Mouse (Mus musculus) stomach, embryonic 15.5 days (tissue): ENCODE data around the gene Nrde2. TPM values are rescaled to one million over a fixed set of nuclear protein-coding genes. Genes with fewer than 3 reads are reported as not detected.

ENCODE experiments used
- ATAC-seq: fragments of 200-750 bp; cut with Nextera tagmentation; 2 replicates; pipeline ENCODE4 v1.8.0; 2017; ENCODE audit warnings: low read depth, moderate number of reproducible peaks, moderate TSS enrichment; ENCODE audit not compliant: insufficient read depth, low FRiP score
- H3K27ac ChIP-seq: fragments of 300-500 bp; sonication (generic); 2 replicates; pipeline ENCODE4 v1.5.1; 2015; ENCODE audit warnings: mild to moderate bottlenecking, inconsistent platforms
- H3K27me3 ChIP-seq: fragments of 300-500 bp; sonication (generic); replicated peaks from 2 replicates; pipeline ENCODE4 v1.6.1; 2015; ENCODE audit warnings: inconsistent platforms
- H3K36me3 ChIP-seq: fragments of 300-500 bp; sonication (generic); 2 replicates; pipeline ENCODE4 v1.6.1; 2015; ENCODE audit warnings: inconsistent platforms
- H3K4me1 ChIP-seq: fragments of 300-500 bp; sonication (generic); 2 replicates; pipeline ENCODE4 v1.6.1; 2015; ENCODE audit warnings: inconsistent platforms
- H3K4me2 ChIP-seq: fragments of 300-500 bp; sonication (generic); 2 replicates; pipeline ENCODE4 v1.6.1; 2015; ENCODE audit warnings: mild to moderate bottlenecking, inconsistent platforms
- H3K4me3 ChIP-seq: fragments of 300-500 bp; sonication (generic); replicated peaks from 2 replicates; pipeline ENCODE4 v1.5.1; 2015; ENCODE audit warnings: inconsistent platforms
- H3K9ac ChIP-seq: fragments of 300-500 bp; sonication (generic); 2 replicates; pipeline ENCODE4 v1.6.1; 2015; ENCODE audit warnings: inconsistent platforms
- H3K9me3 ChIP-seq: fragments of 300-500 bp; sonication (generic); 2 replicates; pipeline ENCODE4 v1.6.1; 2016; ENCODE audit warnings: inconsistent platforms
- whole genome bisulfite sequencing: fragments of 180-500 bp; shearing (Covaris S2); methylation state at CpG from one replicate; pipeline ENCODE4 v1.1.7; 2015; 5-methylcytosine and 5-hydroxymethylcytosine counted together
- polyA plus RNA-seq: library from polyadenylated mRNA; unstranded; fragments of >200 nt; fragmentation: Nextera tagmentation; extraction: Ambion mirVana; gene quantifications from 2 replicates; pipeline ENCODE4 v1.2.1, GENCODE M21; 2015

Gene Nrde2
- polyA plus RNA-seq, 1 experiment from 2014 or later: 10.3 TPM

DNA sequence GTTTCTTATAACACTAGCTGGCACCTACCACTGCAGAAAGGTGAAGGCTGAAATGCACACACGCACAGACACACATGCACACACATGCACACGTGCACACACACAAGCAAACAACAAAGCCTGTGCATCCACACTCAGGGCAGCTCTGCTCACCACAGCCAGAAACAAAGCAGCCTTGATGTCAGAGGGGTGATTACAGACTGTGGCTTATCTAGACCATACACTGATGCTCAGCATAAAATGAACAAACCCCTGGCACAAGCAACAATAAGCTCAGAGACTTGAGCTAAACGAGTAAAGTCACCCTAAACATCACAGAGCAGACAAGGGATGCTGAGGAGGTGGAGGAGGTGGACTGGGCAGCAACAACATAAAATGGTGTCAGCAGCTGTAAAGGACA is 24.3 kb downstream of the Nrde2 start:
- Histone ChIP-seq H3K9ac (no peak overlapping the region), H3K36me3 (peaks cover 57% of the 10 kb centered on the region), H3K4me2 (no peak overlapping the region), H3K4me3 (no peak overlapping the region), H3K9me3 (no peaks in the 10 kb centered on the region), H3K27me3 (no peaks in the 10 kb centered on the region), H3K4me1 (no peaks in the 10 kb centered on the region), H3K27ac (no peak overlapping the region)
- whole genome bisulfite sequencing: 76% methylated on average over 3 of the region's 3 CpGs
- no peak for ATAC-seq

DNA sequence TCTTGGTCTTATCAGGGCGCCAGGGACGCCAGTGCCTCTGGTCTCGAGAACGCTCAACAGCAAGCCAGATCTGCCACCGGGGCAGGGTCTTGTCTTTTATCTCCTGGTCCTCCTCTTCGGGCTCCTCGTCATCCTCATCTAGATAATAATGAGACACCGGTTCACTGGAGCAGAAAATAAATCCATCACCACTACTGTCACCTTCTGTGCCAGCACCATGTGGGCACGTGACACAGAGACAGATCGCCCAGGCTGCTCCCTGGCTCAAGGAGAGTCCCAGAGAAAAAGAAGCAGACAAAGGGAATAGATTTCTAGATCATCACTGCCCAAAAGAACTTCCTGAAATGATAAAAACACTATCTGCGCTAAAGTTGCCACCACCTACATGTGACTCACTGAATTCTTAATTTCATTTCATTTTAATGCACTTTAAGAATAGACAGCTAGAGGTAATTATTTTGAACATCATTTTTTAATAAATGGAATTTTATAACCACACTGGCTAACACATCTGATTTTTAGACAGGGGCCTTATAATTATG is 25.0 kb downstream of the Nrde2 start:
- Histone ChIP-seq H3K4me3 (no peak overlapping the region), H3K27ac (no peak overlapping the region), H3K4me1 (no peaks in the 10 kb centered on the region), H3K9me3 (no peaks in the 10 kb centered on the region), H3K36me3 (peaks cover 57% of the 10 kb centered on the region), H3K9ac (no peak overlapping the region), H3K4me2 (no peak overlapping the region), H3K27me3 (no peaks in the 10 kb centered on the region)
- no peak for ATAC-seq
- 87% methylated on average over 11 of the region's 11 CpGs for WGBS

DNA sequence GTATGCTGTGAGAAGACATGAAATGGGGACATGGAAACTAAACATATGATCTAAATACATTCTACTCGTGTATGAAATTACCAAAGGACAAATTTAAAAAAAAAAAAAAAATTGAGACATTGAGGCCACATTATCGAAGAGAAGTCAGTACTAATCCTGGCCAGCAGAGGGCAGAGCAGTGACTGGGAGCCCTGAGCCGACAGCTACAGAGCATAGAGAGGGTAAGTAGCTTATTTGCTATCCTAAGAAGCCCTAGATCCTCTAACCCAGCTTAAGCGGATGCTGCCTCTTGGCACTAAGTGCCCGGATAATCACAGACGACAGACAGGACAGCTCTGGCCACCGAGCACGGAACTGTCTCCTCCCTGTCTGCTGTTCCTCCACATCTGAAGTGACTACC is 27.8 kb downstream of the Nrde2 start:
- Histone ChIP-seq H3K27me3 (no peaks in the 10 kb centered on the region), H3K27ac (no peak overlapping the region), H3K9me3 (no peaks in the 10 kb centered on the region), H3K4me1 (no peaks in the 10 kb centered on the region), H3K9ac (no peak overlapping the region), H3K4me3 (no peak overlapping the region), H3K4me2 (no peak overlapping the region), H3K36me3 (peaks cover 47% of the 10 kb centered on the region)
- no peak for ATAC-seq
- 51% methylated on average over 8 of the region's 8 CpGs for WGBS

- no peak for ATAC-seq
- H3K9me3 ChIP-seq: no peaks in the 10 kb centered on the region
- H3K27ac ChIP-seq: no peak overlapping the region
- no peaks in the 10 kb centered on the region for H3K27me3 ChIP-seq
- 93% methylated on average over 9 of the region's 9 CpGs for WGBS
- no peaks in the 10 kb centered on the region for H3K4me1 ChIP-seq
- H3K4me3 ChIP-seq: no peak overlapping the region
- peaks cover 47% of the 10 kb centered on the region for H3K36me3 ChIP-seq
- H3K9ac ChIP-seq: no peak overlapping the region
- no peak overlapping the region for H3K4me2 ChIP-seq
These were observed 28.3 kb downstream of the Nrde2 start for GRCm38 (mm10) chr12:100131167-100131566.

- no peaks in the 10 kb centered on the region for H3K9me3 ChIP-seq
- no peak for ATAC-seq
- H3K9ac ChIP-seq: no peak overlapping the region
- H3K36me3 ChIP-seq: peaks cover 66% of the 10 kb centered on the region
- no peaks in the 10 kb centered on the region for H3K4me1 ChIP-seq
- peak overlapping the region; percentile 11; the same call in 1 of the 2 replicates for H3K27ac ChIP-seq
- H3K4me3 ChIP-seq: no peak overlapping the region
- WGBS: 75% methylated on average over 8 of the region's 8 CpGs
- no peaks in the 10 kb centered on the region for H3K27me3 ChIP-seq
- no peak overlapping the region for H3K4me2 ChIP-seq
These were observed 30.5 kb downstream of the Nrde2 start for GRCm38 (mm10) chr12:100128961-100129360.

DNA sequence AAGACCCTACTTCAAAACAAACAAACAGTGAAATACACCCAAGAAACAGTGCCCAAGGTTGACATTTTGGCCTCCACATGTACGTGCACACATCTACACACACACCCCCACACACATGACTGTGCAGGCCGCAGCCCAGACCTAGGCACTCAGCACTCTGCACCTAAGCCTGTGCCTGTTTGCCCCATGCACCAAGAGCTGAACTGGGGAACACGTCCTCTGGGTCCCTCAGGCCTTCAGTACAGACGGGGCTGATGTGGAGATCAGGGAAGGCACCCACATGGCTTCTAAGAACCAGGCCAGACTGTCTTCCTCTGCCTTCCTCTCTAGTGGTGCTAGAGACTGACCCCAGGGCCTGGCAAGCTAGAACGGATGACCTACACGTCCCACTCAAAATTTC is 30.9 kb downstream of the Nrde2 start:
- Histone ChIP-seq H3K4me3 (no peak overlapping the region), H3K4me1 (no peaks in the 10 kb centered on the region), H3K36me3 (peaks cover 66% of the 10 kb centered on the region), H3K27ac (peak overlapping the region; percentile 11; the same call in 1 of the 2 replicates), H3K9ac (no peak overlapping the region), H3K4me2 (no peak overlapping the region), H3K27me3 (no peaks in the 10 kb centered on the region), H3K9me3 (no peaks in the 10 kb centered on the region)
- ATAC-seq: no peak
- WGBS: 62% methylated on average over 6 of the region's 6 CpGs

DNA sequence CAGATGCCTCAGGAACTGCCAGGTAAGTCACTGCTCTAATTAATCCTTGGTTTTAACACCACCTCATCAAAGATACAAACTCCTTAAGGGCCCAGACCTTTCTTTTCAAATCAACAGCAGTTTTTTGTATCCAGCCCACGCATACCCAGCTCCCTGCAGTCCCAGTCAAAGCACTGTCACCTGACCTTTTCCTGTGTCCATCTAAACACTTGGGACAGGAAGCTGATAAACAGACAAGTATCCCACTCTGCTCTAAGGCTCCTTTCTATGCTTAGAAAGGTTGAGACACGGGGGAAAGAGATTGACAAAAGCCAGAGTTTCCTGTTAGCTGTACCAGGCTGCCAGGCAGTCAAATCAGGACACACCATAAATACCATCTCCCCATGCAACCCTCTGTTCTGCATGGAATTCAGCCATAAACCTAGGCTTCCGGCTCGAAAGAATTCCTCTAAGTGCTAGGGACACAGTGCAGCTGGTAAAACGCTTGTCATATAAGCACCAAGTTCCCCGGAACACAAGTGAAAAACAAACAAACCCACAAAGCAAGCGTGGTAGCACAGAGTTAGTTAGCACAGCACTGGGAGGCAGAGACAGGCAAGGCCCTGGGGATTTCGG is 31.5 kb downstream of the Nrde2 start:
- no peak for ATAC-seq
- H3K36me3 ChIP-seq: peaks cover 66% of the 10 kb centered on the region

GRCm38 (mm10) chr12:100126968-100127865 is 32.2 kb downstream of the Nrde2 start:
- H3K4me1 ChIP-seq: no peaks in the 10 kb centered on the region
- peak overlapping the region; percentile 51 for H3K27ac ChIP-seq
- H3K4me2 ChIP-seq: no peak overlapping the region
- no peaks in the 10 kb centered on the region for H3K9me3 ChIP-seq
- H3K36me3 ChIP-seq: peaks cover 66% of the 10 kb centered on the region
- H3K9ac ChIP-seq: no peak overlapping the region
- no peaks in the 10 kb centered on the region for H3K27me3 ChIP-seq
- WGBS: 75% methylated on average over 17 of the region's 17 CpGs
- no peak overlapping the region for H3K4me3 ChIP-seq
- ATAC-seq: no peak

More for the DNA sequence above, 31.5 kb downstream of the Nrde2 start:
- H3K4me1 ChIP-seq: no peaks in the 10 kb centered on the region
- H3K4me2 ChIP-seq: no peak overlapping the region
- WGBS: 46% methylated on average over 8 of the region's 8 CpGs
- H3K9me3 ChIP-seq: no peaks in the 10 kb centered on the region
- peak overlapping the region; percentile 51; the same call in 1 of the 2 replicates for H3K27ac ChIP-seq
- no peak overlapping the region for H3K9ac ChIP-seq
- no peak overlapping the region for H3K4me3 ChIP-seq
- H3K27me3 ChIP-seq: no peaks in the 10 kb centered on the region

DNA sequence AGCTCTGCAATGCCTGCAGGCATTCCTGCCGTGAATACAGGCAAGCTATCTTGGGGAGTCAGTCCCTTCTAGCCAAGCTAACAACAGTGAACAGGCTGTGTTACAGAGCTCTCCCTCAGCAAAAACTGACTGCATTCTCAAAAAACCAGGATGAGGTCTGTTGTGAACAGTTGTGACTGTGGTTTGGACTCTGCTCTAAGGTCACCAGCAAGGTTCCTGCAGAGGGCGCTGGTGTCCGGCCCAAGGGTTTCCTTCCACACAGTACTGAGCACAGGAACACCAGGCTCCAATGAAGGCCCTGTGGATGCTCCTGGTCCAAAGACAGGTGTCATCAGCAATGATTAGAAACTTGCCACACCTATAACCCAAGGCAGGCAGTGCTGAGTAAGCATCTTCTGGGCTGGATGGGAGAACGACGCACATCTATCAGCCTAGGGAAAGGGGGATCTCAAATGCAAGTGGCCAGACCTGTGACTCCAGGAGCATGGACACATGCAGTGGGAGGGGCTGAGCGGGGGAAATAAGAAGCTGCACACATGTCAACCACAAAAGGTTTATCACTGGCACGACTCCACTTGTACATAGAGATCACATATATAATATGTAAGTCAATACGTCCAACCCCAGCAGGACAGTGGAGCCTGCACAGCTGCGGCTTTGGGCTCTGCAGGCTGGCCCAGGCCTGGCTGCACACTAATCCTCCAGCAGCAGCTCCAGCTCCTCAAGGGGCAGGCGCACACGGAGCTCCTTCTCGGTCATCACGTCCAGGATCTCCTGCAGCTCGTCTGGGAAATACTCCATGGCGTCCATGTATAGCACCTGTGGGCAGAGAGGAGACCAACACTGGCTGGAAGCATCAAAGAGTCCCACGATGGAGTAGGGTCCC is 34.3 kb downstream of the Nrde2 start:
- Histone ChIP-seq H3K4me2 (no peak overlapping the region), H3K27ac (no peak overlapping the region), H3K9ac (no peak overlapping the region), H3K4me3 (no peak overlapping the region), H3K4me1 (no peaks in the 10 kb centered on the region), H3K27me3 (no peaks in the 10 kb centered on the region), H3K9me3 (no peaks in the 10 kb centered on the region), H3K36me3 (peaks cover 67% of the 10 kb centered on the region)
- 82% methylated on average over 16 of the region's 16 CpGs for WGBS
- ATAC-seq: no peak

DNA sequence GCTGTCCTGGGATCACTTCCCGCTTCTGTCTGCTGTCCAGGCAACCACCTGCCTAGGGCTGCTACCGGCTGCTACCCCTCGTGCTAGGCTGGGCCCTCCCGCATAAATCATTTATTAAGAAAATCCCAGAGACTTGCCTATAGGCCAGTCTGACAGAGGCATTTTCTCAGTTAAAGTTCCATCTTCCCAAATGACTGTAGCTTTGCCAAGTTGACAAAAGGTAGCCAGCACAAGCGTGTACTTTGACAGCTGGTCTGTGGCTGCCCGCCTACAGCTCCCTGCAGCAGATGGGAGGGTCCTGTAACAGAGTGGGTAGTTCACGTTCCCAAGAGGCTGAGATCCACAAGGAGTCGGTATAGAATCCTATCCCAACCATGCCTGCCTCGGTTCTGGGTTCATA is 36.0 kb downstream of the Nrde2 start:
- Histone ChIP-seq H3K4me3 (no peak overlapping the region), H3K4me1 (no peaks in the 10 kb centered on the region), H3K27me3 (no peaks in the 10 kb centered on the region), H3K27ac (no peak overlapping the region), H3K36me3 (peaks cover 68% of the 10 kb centered on the region), H3K4me2 (no peak overlapping the region), H3K9me3 (no peaks in the 10 kb centered on the region), H3K9ac (no peak overlapping the region)
- 82% methylated on average over 9 of the region's 9 CpGs for WGBS
- ATAC-seq: no peak

- no peak for ATAC-seq
- H3K36me3 ChIP-seq: peaks cover 72% of the 10 kb centered on the region
- H3K27ac ChIP-seq: 0 out of 2 replicates have a peak overlapping the region, but pooled peaks have one; percentile 40
These were observed 36.5 kb downstream of the Nrde2 start for GRCm38 (mm10) chr12:100122921-100123381.

More at GRCm38 (mm10) chr12:100122921-100123381, 36.5 kb downstream of the Nrde2 start:
- Histone ChIP-seq H3K9me3 (no peaks in the 10 kb centered on the region), H3K27me3 (no peaks in the 10 kb centered on the region), H3K4me1 (no peaks in the 10 kb centered on the region), H3K4me2 (no peak overlapping the region), H3K9ac (no peak overlapping the region), H3K4me3 (no peak overlapping the region)
- WGBS: 74% methylated on average over 7 of the region's 7 CpGs
